Mouse (Mus musculus) forebrain, embryonic 15.5 days (tissue): Measurements from ENCODE around the gene Tmprss9. TPM values are rescaled to one million over a fixed set of nuclear protein-coding genes. Genes with fewer than 3 reads are reported as not detected.

ENCODE experiments used
- ATAC-seq: fragments of 200-750 bp; cut with Nextera tagmentation; replicated peaks from 2 replicates; pipeline ENCODE4 v1.8.0; 2017; ENCODE audit warnings: mild to moderate bottlenecking, moderate TSS enrichment, moderate library complexity
- H3K27ac ChIP-seq: fragments of 300-500 bp; sonication (generic); replicated peaks from 2 replicates; pipeline ENCODE4 v1.5.1; 2015; ENCODE audit warnings: mild to moderate bottlenecking, inconsistent platforms
- H3K27me3 ChIP-seq: fragments of 300-500 bp; sonication (generic); 2 replicates; pipeline ENCODE4 v1.6.1; 2015; ENCODE audit warnings: inconsistent platforms
- H3K36me3 ChIP-seq: fragments of 300-500 bp; sonication (generic); 2 replicates; pipeline ENCODE4 v1.6.1; 2015; ENCODE audit warnings: mild to moderate bottlenecking, inconsistent platforms
- H3K4me1 ChIP-seq: fragments of 300-500 bp; sonication (generic); 2 replicates; pipeline ENCODE4 v1.6.1; 2015; ENCODE audit warnings: inconsistent platforms
- H3K4me2 ChIP-seq: fragments of 300-500 bp; sonication (generic); replicated peaks from 2 replicates; pipeline ENCODE4 v1.6.1; 2015; ENCODE audit warnings: mild to moderate bottlenecking, inconsistent platforms
- H3K4me3 ChIP-seq: fragments of 300-500 bp; sonication (generic); 2 replicates; pipeline ENCODE4 v1.5.1; 2015; ENCODE audit warnings: mild to moderate bottlenecking, inconsistent platforms
- H3K9ac ChIP-seq: fragments of 300-500 bp; sonication (generic); replicated peaks from 2 replicates; pipeline ENCODE4 v1.6.1; 2015; ENCODE audit warnings: mild to moderate bottlenecking, inconsistent platforms
- H3K9me3 ChIP-seq: fragments of 300-500 bp; sonication (generic); 2 replicates; pipeline ENCODE4 v1.6.1; 2016; ENCODE audit warnings: inconsistent platforms
- WGBS: fragments of 180-500 bp; shearing (Covaris S2); methylation state at CpG from one replicate; pipeline ENCODE4 v1.1.7; 2015; ENCODE audit warnings: mixed read lengths; 5-methylcytosine and 5-hydroxymethylcytosine counted together
- polyA plus RNA-seq: library from polyadenylated mRNA; unstranded; fragments of >200 nt; fragmentation: Nextera tagmentation; extraction: Ambion mirVana; gene quantifications from 2 replicates; pipeline ENCODE4 v1.2.1, GENCODE M21; 2015

Tmprss9 gene
- polyA plus RNA-seq, 1 experiment from 2014 or later: 0.15 TPM

DNA sequence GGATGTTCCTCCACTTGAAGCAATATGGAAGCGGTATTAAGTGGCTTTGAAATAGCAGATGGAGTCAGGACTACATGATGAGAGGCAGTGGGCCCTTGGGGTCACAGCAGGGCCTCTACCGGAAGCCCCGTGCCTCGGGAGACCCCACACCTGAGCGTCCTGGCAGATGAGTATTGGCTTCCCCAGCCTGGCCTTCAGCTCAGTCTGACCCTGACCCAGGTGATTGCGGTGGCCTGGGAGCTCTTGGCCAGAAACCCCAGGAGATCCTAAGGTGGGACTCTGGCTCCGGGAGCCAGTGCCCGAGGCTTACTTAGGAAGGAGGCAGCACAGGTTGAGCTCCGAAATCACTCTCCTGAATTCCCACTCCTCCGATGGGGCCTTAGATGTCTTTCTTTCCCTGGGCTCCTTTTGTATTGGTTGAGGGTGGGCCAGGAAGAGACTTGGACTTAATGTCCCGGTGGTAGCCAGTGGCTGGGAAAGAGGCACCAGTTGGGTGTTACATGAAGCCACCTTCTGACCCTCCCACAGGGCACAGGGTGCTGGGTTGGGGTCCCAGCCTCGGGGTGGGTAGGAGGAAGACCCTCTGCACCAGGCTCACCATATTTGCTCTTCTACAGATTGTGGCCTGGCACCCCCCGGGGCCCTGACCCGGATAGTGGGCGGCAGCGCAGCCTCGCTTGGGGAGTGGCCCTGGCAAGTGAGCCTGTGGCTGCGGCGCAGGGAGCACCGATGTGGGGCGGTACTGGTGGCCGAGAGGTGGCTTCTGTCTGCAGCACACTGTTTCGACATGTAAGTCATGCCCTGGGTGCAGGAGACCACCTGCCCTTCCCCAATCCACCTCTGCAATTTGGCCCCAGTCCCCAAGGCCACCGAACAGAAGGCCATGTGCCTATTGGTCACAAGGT is 25.2 kb downstream of the Tmprss9 start:
- H3K9ac ChIP-seq: no peak overlapping the region
- no peak overlapping the region for H3K4me3 ChIP-seq
- H3K27me3 ChIP-seq: no peaks in the 10 kb centered on the region
- no peak overlapping the region for H3K4me2 ChIP-seq
- no peak overlapping the region for H3K27ac ChIP-seq
- peaks cover 17% of the 10 kb centered on the region for H3K4me1 ChIP-seq
- H3K9me3 ChIP-seq: no peaks in the 10 kb centered on the region
- H3K36me3 ChIP-seq: peaks cover 11% of the 10 kb centered on the region; the same call in 1 of the 2 replicates
- WGBS: 72% methylated on average over 24 of the region's 24 CpGs
- ATAC-seq: no peak

- no peaks in the 10 kb centered on the region for H3K27me3 ChIP-seq
- H3K9me3 ChIP-seq: no peaks in the 10 kb centered on the region
- ATAC-seq: no peak
- no peak overlapping the region for H3K4me2 ChIP-seq
- peaks cover 17% of the 10 kb centered on the region for H3K4me1 ChIP-seq
- H3K36me3 ChIP-seq: peaks cover 14% of the 10 kb centered on the region; the same call in 1 of the 2 replicates
- 38% methylated on average over 41 of the region's 41 CpGs for WGBS
- no peak overlapping the region for H3K27ac ChIP-seq
- H3K9ac ChIP-seq: no peak overlapping the region
- H3K4me3 ChIP-seq: no peak overlapping the region
These were observed 26.3 kb downstream of the Tmprss9 start for GRCm38 (mm10) chr10:80897861-80898510.

GRCm38 (mm10) chr10:80899074-80899473 is 27.4 kb downstream of the Tmprss9 start:
- H3K4me1 ChIP-seq: peaks cover 17% of the 10 kb centered on the region
- no peak overlapping the region for H3K27ac ChIP-seq
- peak overlapping the region; percentile 90; the same call in 1 of the 2 replicates for H3K4me2 ChIP-seq
- WGBS: 87% methylated on average over 8 of the region's 8 CpGs
- peak overlapping the region; percentile 70; the same call in 1 of the 2 replicates for H3K9ac ChIP-seq
- H3K4me3 ChIP-seq: peak overlapping the region; percentile 69; the same call in 1 of the 2 replicates
- H3K27me3 ChIP-seq: no peaks in the 10 kb centered on the region
- H3K36me3 ChIP-seq: peaks cover 25% of the 10 kb centered on the region
- no peak for ATAC-seq
- H3K9me3 ChIP-seq: no peaks in the 10 kb centered on the region

- peak overlapping the region; percentile 85 for H3K27ac ChIP-seq
- no peaks in the 10 kb centered on the region for H3K9me3 ChIP-seq
- H3K4me1 ChIP-seq: peaks cover 17% of the 10 kb centered on the region
- no peak for ATAC-seq
- peak overlapping the region; percentile 69 for H3K4me3 ChIP-seq
- peaks cover 31% of the 10 kb centered on the region for H3K36me3 ChIP-seq
- peak overlapping the region; percentile 70 for H3K9ac ChIP-seq
- no peaks in the 10 kb centered on the region for H3K27me3 ChIP-seq
- 15% methylated on average over 25 of the region's 25 CpGs for WGBS
- H3K4me2 ChIP-seq: peak overlapping the region; percentile 90
These were observed 28.1 kb downstream of the Tmprss9 start for GRCm38 (mm10) chr10:80899591-80900317.

GRCm38 (mm10) chr10:80900318-80901247 is 28.9 kb downstream of the Tmprss9 start, which contains the start of gene Timm13:
TSS of gene Timm13 (minus strand) at chr10:80900969.
- H3K9me3 ChIP-seq: no peaks in the 10 kb centered on the region
- no peaks in the 10 kb centered on the region for H3K27me3 ChIP-seq
- H3K4me3 ChIP-seq: peak within 1 kb of the TSS; percentile 69
- WGBS: under 1% methylated on average over 72 of the region's 72 CpGs
- peaks cover 40% of the 10 kb centered on the region for H3K36me3 ChIP-seq
- ATAC-seq: peak; percentile 95
- peak within 1 kb of the TSS; percentile 85 for H3K27ac ChIP-seq
- peak within 1 kb of the TSS; percentile 70 for H3K9ac ChIP-seq
- H3K4me1 ChIP-seq: peaks cover 17% of the 10 kb centered on the region
- peak within 1 kb of the TSS; percentile 90 for H3K4me2 ChIP-seq

GRCm38 (mm10) chr10:80901409-80902272 is 30.0 kb downstream of the Tmprss9 start:
- Histone ChIP-seq H3K4me3 (peak overlapping the region; percentile 69), H3K9me3 (no peaks in the 10 kb centered on the region), H3K27me3 (no peaks in the 10 kb centered on the region), H3K4me2 (peak overlapping the region; percentile 39), H3K9ac (no peak overlapping the region), H3K27ac (0 out of 2 replicates have a peak overlapping the region, but pooled peaks have one; percentile 12), H3K36me3 (peaks cover 45% of the 10 kb centered on the region), H3K4me1 (peaks cover 17% of the 10 kb centered on the region)
- 90% methylated on average over 19 of the region's 19 CpGs for WGBS
- no peak for ATAC-seq

GRCm38 (mm10) chr10:80902273-80902940 is 30.8 kb downstream of the Tmprss9 start:
- no peak for ATAC-seq
- 93% methylated on average over 9 of the region's 9 CpGs for WGBS
- Histone ChIP-seq H3K27me3 (no peaks in the 10 kb centered on the region), H3K9me3 (no peaks in the 10 kb centered on the region), H3K36me3 (peaks cover 49% of the 10 kb centered on the region), H3K4me3 (no peak overlapping the region), H3K4me1 (peaks cover 17% of the 10 kb centered on the region), H3K27ac (no peak overlapping the region), H3K4me2 (no peak overlapping the region), H3K9ac (no peak overlapping the region)

- Histone ChIP-seq H3K9me3 (no peaks in the 10 kb centered on the region), H3K9ac (no peak overlapping the region), H3K36me3 (peaks cover 49% of the 10 kb centered on the region), H3K4me3 (no peak overlapping the region), H3K4me2 (no peak overlapping the region), H3K4me1 (peaks cover 17% of the 10 kb centered on the region), H3K27me3 (no peaks in the 10 kb centered on the region), H3K27ac (no peak overlapping the region)
- WGBS: 94% methylated on average over 10 of the region's 10 CpGs
- no peak for ATAC-seq
These were observed 31.6 kb downstream of the Tmprss9 start for GRCm38 (mm10) chr10:80903282-80903681.

DNA sequence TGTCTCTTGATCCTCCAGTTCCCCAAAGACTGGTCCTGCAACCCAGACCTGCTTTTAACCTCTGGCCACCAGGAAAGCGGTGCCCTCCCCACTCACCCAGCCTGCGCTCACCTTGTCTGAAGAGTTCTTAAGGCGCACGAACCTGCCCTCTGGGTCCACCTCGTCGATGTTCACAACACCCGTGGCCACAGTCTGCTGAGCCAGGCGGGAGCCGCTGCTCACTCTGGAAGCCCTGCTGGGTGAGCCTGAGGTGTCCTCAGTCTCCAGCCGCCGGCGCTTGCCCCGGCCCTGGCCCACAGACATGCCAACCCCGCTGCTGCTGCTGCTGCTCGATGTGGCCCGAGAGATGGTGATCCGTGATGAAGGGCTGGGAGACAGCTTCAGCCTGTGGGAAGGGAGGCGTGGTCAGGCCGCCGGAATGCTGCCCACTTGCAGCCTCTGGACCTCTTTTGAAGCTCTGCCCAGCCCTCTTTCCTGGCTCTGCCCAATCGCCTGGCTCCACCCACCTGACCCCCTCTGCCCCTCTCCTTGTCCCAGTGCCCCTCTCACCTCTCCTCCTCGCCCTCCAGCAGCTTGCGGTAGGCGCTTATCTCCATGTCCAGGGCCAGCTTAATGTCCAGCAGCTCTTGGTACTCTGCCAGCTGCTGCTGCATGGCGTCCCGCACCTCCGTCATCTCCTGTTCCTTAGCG is 32.5 kb downstream of the Tmprss9 start:
- H3K4me1 ChIP-seq: peaks cover 10% of the 10 kb centered on the region
- H3K9me3 ChIP-seq: no peaks in the 10 kb centered on the region
- H3K27me3 ChIP-seq: no peaks in the 10 kb centered on the region
- H3K4me3 ChIP-seq: no peak overlapping the region
- no peak overlapping the region for H3K27ac ChIP-seq
- H3K4me2 ChIP-seq: no peak overlapping the region
- 87% methylated on average over 28 of the region's 28 CpGs for WGBS
- peaks cover 48% of the 10 kb centered on the region for H3K36me3 ChIP-seq
- ATAC-seq: no peak
- H3K9ac ChIP-seq: no peak overlapping the region
